Mouse (Mus musculus) kidney, postnatal 10 days (tissue): ENCODE measurements around the gene Klc4.
A peak's percentile ranks its signal among the peaks of the same experiment; 100 is the strongest.

Experiments used
- DNase-seq: peaks from one replicate; pipeline ENCODE4 v3.0.0; 2021; ENCODE audit warnings: mixed read lengths

Klc4 gene

DNA sequence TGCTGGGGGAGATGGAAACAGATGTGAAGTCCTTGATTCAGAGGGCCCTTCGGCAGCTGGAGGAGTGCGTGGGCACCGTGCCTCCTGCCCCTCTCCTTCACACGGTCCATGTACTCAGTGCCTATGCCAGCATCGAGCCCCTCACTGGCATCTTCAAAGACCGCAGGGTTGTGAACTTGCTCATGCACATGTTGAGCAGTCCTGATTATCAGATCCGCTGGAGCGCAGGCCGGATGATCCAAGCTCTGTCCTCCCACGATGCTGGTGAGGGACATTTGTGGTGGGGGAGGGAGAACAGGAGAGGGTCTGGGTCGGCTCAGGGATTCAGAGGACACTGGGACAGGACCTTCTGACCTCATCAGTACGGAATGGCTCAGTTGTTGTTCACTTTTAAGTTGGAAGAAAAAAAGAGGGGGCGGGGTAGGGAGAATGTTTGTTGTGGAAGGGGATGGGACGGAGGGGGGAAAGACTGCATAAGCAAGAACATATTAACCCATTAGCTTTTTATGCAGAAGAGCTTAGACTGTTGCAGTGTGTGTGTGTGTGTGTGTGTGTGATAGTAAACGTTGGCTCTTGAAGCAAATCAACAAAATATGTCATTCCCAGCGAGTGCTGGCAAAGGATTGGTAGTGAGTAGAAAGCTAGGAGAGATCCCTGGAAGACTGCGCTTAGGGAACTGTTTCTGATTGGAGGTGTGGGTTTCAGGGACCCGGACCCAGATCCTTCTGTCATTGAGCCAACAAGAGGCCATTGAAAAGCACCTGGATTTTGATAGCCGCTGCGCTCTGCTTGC, 6.1 kb upstream of the Klc4 start:
- DNase-seq = no peak

DNA sequence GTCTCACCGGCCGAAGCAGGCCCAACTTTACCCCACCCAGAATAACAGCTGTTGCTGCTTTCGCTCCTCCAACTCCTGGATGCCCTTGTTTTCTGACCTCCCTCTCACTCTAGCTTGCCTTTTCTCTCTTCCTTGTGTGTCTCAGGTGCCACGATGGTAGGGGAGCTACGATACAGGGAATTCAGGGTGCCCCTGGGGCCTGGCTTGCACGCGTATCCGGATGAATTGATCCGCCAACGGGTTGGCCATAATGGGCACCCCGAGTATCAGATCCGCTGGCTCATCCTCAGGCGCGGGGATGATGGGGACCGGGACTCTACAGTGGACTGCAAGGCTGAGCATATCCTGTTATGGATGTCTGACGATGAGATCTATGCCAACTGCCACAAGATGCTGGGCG, 5.5 kb upstream of the Klc4 start:
- no peak for DNase-seq

DNA sequence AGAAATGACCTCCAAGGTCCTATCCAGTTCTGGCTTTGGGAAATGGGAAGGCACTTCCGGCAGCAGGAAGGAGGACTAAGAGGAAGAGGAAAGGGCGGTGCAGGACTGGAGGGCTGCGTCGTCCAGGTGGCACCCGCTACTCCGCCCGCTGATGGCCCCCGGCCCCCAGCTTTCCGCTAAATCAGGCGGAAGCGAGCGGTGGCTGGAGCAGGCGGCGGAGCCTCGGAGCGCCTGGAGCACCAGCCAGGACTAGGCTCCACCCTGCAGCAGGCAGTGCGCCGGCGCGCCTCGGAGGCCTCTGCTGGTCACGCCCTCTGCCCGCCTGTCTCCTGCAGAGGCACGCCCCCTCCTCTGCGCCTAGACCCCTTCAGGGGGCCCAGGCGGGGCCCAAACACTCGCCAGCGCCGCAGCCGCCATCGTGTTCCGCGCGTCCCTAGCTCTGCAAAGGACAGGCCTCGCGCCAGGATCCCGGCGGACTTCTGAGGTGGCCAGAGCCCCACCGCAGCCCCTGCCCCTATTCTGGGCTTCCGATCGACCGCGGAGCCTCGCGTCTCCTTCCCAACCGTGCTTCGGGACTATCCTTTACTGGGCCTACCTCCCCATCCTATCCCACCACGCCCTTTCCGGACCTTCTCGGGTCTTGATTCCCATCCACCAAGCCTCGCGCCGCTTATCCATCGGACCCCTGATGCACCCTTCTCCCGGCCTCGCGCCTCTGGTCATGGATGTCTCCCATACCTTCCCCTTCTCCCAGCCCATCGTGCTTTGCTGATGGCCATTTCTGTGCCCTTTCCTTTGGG, 4.6 kb upstream of the Klc4 start, which contains the start of gene Cul7:
TSS of gene Cul7 (plus strand) at position 106 of the 800 bp plus-strand sequence.
- peak; percentile 97 for DNase-seq

DNA sequence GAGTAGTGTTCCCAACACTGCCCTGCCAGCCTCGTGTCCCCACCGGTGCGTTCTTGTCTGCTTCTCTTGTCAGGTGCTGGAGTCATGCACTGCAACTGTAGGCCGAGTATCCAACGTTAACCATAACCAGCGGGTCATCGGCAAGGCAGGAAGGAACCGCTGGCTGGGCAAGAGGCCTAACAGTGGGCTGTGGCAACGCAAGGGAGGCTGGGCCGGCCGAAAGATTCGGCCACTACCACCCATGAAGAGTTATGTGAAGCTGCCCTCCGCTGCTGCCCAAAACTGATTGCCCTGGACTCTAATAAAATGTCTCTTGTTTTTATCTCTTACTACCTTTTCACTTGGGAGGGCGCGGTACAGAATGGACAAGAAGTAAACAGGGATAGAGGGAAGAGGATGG, 4.0 kb upstream of the Klc4 start:
- peak; percentile 60 for DNase-seq

DNA sequence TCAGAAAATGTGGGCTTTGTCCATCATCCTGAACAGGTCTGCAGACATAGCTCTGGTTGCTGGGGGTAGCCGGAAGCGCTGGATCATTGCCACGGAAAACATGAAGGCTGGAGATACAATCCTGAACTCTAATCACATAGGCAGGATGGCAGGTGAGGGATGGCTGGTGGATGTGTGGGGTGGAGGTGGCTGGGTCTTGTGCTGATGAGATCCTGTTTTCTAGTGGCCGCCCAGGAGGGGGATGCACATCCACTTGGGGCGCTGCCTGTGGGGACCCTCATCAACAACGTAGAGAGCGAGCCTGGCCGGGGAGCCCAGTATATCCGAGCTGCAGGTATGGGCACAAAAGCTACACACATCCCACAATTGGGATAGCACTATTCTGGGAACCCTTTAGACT, 2.6 kb upstream of the Klc4 start:
- DNase-seq = no peak

DNA sequence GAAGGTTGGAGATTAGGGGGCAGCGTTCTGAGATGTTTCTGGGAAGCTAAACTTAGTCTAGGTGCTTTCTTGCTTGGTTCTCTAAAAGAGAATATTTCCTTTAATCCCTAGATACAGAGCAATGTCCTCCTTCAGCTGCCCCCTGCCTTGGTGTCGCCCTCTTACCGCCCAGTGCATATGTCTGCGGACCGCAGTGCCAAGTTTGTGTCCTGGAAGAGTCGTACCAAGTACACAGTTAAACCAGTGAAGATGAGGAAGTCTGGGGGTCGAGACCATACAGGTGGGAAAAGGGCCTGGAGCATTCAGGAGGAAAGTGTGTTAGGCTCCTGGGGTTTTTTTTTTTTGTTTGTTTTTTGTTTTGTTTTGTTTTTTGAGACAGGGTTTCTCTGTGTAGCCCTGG, 1.5 kb upstream of the Klc4 start:
- no peak for DNase-seq

DNA sequence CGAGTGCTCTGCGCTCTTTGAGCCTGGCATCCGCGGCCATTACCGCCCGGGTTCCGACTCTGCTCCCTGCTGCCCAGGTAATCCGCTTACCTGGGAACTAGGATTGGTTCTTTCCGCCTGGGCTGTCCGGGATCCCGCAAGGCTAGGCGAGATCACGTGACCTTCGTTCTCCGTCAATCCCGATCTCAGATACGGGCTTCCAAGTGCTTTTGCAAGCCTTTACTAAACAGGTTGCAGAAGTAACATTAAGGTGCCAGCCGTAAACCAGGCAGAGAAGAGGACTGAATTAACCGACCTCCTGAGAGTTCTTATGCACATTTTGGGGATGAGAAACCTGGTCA, 470 bp upstream of the Klc4 start:
- DNase-seq = no peak

DNA sequence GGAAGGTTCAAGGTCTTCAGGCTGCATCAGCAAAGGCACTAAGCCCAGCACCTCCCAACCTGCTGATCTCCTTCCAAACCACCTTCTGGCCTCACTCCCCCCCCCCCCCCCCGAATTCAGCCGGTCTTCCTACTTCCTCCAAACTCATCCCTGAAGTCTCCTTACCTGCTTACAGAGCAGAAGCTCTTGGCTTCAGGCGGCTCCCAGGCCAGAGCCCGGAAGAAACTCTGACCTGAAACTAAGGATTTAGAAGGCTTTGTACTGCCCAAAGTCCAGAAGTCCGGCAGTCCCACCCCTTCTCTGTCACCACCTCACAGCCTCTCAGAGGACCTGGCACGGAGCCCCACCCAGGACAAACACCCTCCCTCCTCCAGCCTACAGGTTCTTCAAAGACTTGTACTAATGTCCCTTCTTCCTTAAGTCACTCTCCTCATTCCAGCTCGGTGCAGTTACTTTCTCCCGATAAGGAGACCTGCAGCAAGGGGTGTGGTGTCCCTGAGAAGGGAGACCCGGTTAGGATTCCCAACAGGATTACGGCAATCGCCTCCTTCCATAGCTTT, 826 bp downstream of the Klc4 start:
- DNase-seq = peak; percentile 87

DNA sequence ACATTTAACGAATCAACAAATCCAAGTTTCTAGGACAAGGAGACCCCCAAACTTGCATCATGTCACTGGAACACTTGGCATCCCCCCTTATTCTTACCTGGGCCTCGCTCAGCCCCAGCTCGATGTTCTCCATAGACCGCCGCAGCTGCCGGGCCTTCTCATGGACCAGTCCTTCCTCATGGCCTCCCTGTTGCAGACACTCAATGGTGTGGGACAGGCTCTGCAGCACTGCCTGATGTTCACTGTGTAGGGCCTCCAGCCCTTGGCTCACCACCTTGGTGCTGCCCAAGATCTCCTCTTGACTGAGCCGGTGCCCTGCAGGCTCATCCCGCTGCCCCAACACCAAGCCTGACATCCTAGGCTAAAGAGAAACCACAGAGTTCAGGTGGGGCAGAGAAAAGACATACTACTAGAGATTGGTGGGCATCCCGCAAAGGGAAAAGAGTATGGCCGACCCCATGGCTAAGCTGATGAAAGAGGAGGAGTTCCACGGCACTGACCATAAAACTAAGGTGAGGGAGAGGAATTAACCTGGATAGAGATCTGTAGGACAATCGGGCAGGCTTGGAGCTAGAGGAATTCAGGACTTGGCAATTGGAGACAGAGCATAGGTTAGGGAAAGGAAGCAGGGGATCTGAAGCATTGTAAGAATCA, 1.5 kb downstream of the Klc4 start:
- DNase-seq = no peak

DNA sequence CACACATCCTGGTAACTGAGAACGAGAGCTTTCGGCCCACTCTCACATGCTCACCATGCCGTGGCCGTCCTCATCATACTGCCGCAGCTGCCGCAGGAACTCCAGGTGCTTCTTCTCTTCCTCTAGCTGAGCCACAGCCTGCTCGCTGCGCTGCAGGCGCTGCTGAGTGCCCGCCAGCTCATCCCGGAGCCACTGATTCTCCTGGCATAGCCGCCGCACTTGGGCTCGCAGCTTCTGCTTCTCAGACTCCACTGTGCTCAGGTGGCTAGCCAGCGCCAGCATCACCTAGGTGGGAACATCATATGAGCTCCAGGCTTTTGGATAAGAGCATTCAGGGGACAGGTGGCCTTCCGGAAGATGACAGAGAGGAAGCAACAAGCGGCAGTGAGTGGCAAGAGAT, 3.8 kb downstream of the Klc4 start:
- DNase-seq = no peak

DNA sequence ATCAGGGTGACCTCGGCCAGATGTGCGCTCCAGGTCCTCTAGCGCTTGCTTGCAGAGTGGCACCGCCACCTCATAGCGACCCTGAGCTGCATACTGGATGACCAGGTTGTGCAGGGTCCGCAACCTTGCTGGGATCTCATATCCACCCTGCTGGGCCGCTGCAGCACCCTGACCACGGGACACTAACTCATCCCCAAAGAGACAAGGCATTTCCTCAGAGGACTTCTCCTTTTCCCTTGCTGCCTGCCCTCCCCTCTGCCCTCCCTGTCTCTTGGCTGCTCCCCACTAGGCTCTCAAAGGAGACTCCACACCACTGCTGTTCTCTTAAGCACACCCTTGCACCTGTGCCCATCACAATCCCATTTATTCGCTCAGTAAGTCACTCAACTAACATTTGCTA, 5.9 kb downstream of the Klc4 start:
- no peak for DNase-seq

DNA sequence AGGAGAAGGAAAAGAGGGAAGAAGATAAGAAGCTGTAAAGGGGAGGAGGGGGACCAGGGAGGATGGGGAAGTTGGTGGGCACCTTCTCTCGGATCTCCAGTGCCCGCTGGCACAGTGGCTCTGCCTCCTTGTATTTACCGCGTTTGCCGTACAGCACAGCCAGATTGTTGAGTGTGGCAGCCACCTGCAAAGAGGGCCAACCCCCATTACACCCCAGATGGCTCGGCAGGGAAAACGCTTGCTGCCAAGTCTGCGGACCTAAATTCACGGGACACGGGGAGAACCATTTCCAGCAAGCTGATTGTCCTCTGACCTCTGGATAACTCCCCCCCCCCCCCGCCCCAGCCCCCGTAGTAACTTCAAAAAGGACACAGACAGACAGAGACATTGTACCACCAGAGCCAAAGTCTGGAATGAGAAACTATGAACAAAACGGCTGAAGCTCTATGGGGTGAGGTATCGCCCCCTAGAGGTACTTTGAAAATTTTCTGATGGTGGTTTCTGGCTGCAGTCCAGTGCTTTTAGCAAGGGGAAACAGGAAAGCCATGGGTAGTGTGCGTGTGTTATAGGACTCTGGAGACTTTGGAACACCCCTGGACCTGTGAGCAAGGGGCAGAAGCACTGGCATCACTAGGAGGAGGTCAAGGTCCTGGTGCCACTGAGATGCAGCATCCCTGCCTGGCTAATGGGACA, 8.8 kb downstream of the Klc4 start:
- peak; percentile 80 for DNase-seq

DNA sequence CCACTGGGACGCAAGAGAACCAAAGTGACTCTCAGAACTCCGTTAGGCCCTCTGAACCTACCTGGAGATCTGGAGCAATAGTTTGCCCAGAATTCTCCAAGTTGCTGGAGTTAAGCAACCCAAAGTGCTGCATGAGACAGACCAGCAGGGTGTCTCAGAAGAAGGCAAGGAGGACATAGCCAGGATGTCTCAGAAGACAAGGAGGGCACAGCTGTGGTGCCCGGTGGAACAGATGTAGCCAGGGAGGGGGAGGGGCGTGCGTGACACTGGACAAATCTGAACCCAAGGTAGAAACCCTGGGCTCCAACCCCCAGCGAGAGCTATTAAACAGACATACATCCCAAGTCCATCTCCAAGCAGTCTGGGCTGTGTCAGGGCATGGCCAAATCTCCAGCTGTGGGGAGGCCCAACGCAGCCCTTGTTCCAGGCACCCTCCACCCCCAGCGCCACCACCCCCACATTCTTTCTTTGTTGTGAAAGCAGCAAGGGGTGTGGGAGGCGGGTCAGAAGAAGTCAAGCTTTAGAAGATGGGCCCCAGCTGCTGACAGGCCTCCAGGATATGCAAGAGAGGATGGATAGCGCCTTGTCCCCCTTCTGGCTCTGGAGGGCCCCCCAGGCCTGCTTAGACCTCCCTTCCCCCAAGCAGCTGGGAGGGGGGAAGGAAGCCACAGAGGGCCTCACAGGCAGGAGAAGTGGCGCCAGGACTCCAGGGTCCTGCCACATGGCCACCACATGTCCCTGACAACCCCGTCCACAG, 16.0 kb downstream of the Klc4 start:
- peak; percentile 90 for DNase-seq

DNA sequence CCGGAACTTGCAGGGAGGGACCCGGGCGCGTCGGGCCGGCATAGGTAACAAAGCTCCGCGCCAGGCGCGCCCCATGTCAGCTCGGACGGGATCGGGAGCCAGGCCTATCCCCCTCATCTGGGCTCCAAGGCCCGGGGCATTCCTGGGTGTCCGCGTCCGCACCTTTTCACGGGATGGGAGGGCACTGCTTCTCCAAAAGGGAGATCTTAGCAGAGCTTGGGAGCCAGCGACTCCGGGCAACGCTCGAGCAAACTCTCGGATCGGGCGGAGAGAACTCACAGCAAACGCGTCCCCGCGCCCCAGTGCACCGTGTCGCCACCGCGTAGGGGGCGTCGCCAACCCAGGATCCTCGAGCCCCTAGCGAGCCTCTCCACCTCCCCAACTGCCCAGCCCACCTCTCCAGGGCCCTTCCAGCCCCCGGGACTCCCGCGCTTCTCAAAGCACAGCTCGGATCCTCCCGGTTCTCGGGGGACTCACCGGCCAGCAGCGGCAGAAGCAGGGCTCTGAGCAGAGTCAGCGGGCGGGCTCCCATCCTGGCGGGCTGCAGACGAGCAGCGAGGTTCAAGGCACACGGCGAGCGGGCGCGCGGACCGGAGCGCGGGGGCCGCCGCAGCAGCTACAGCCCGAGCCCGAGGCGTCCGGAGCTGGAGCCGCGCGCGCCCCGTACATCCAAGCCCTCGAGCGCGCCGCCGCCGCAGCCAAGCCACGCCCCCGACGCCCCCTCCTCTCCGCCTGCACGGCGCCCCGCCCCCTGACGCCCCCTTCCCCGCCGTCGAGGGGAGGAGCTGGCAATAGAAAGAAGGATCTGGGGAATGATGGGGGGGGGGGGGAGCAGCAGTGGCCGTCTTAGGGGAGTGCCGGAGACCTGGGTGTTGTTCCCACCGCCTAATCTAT, 16.8 kb downstream of the Klc4 start, which contains the start of gene Ptk7:
TSS of gene Ptk7 (minus strand) at position 714 of the 894 bp plus-strand sequence.
- DNase-seq = peak; percentile 96

DNA sequence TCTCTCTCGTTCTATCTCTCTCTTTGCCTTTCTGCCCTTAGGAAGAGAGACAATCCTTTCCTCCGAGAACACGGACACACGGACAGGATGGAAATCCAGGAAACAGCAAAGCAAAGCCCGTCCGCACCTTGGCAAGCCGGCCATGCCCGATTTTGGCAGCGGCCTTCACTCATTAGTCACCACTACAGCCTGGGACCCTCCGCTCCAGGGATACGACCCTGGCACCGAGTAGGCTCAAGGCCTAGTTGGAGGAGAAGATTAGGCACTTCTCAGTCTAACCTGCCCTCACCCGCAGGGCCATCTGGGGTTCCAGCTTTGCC, 17.4 kb downstream of the Klc4 start:
- DNase-seq = no peak

DNA sequence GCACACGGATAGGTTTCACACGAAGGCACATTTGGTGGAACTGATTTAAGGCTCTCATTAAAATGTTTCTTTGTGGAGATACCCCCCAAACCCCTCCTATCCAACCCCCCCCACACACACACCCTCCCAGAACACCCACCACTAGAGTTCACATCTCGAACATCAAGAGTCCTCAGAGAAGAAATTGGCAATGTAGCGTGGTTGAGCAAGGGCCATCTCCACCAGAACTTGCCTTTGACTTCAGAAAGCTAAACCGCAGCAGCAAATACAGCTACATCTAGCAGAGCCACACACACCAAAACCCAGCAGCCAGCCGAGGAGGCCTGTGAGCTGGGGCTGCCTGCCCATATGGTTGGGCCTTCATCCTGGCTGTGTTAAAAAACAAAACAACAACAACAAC, 18.4 kb downstream of the Klc4 start:
- no peak for DNase-seq

DNA sequence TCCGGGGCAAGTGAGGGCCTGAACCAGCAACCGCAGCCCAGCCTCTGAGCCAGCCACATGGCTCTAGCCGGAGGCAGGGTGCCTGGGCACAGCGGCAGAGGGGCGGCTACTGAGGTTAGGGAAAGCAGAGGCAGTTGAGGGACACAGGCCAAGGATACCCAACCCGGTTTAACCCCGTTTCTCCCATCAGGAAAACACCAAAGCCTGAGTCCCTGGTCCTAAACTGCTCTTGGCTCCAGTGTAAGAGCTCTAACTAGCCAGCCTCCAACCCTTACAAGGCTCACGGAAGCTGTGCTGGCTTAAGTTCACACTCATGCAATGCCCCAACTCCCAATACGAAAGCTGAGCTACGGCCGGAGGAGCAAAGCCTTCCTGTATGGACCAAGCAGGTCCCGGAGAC, 21.2 kb downstream of the Klc4 start:
- DNase-seq = no peak

DNA sequence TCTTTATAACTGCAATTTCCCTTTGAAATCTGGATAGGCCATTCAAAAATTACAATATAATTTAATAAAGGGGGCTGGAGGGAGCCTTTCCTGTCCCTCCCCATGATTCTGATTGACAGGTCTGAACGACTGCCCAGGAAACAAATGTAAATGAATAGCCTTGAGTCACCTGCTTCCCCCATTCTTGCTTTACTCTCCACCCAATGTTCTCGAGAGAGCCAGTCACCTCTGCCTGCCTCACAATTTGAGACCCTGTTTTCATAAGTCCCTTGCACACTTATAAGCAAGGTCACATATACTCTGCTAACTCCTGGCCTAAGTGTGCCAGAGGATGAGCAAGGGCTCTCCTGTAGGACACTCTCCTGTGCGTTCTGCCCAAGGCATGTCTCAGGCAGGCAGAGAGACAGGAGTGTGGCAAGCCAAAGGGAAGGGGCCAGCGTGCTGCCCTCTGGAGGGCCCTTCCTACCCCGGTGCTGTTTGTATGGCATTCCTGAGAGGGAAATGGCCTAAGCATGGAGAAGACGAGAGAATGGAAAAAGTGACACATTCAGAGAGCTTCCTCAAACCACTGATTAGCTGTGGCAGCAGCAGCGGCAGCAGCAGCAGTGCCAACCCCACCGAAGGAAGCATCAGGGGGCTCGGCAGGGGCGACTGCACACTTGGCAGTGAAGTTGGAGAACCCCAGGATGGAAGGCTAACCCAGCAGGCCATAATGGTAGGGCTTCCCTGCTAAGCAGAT, 21.8 kb downstream of the Klc4 start:
- peak; percentile 52 for DNase-seq

DNA sequence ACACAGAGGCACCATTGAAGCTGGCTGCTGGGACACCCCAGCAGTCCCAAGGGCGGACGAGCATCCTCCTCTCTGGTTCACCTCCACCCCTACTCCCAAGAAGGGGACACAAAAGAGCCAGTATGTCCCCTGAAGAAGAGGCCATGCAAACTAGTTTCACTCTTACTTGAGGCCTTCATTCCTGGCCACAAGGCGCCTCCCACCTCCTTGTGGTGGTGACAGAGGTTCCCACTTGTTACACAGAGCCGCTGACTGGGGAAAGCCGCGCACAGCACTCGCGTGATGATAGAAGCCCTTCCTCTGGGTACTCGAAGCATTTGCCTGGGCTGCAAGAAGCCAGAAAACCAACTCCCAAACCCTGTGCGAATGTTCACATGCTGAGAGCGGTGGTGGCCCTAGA, 23.6 kb downstream of the Klc4 start:
- DNase-seq = no peak

DNA sequence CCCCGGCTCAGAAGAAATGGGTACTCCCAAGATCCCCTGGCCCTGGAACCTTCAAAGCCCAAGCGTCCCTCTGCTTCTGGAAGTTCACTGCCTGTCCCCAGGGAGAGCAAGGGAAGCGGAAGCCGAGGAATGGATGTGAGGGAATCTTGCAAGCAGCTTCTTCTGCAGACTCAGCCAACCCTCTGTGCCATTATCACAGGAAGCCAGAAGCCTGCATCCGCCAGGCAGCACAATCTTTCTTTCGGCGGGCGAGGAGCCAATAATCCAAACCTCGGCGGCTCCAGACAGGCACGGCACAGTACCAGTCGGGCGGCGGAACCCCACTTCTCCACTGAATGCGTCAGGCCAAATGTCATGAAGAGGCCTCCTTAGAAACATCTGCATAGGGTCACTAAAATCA, 24.5 kb downstream of the Klc4 start:
- peak; percentile 78 for DNase-seq
